Mouse (Mus musculus) c-Kit-positive CD71-negative TER-119-negative erythroid progenitor cells, embryonic 14.5 days (primary cell): ENCODE data around the gene Gm5152.
"Not testable (repeated sequence)": the region's sequence is repeated elsewhere in the genome, so short reads cannot be mapped to it uniquely, and the experiment has no call there.

Experiments
- DNase-seq: peaks from one replicate; pipeline ENCODE4 v3.0.0-alpha.2; 2013; ENCODE audit warnings: low read depth

Gene Gm5152

DNA sequence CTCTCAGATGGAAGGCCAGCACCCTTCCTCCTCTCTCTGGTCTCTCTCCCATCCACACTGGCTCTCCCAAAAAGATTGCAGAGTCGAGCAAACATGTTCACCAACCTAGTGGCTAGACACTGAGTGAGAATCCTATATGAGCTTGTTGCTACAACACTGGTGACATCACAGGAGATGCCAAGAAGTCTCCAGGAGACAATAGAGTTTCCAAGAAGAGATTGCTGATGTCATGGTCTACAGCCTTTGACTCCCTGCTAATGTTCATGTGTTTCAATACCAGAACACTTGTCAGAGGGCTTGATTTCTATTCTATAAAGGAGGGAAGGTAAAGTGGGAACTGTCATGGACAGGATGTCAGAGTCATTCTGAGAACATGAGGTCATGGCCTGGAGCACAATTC lies at the start of gene Gm5152:
Gene Gm5152, minus strand, starts transcription at position 101 of the 400 bp plus-strand sequence.
- DNase-seq = not testable (repeated sequence)

DNA sequence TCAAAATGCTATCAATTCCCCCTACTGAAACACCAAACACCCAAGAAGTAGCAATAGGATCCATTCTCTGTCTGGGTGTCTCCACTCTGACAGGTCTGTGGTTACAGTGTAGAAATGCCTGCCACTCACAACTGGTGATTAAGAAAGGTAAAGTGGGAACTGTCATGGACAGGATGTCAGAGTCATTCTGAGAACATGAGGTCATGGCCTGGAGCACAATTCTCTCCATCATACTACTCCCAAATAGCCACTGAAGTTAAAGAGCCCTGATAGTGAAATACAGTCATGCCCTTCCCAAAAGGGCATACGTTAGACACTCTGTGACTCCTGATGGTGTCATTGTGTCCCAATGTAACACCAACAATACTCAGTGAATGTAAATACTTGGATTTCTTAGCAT lies 8.4 kb upstream of the Gm5152 start:
- not testable (repeated sequence) for DNase-seq

DNA sequence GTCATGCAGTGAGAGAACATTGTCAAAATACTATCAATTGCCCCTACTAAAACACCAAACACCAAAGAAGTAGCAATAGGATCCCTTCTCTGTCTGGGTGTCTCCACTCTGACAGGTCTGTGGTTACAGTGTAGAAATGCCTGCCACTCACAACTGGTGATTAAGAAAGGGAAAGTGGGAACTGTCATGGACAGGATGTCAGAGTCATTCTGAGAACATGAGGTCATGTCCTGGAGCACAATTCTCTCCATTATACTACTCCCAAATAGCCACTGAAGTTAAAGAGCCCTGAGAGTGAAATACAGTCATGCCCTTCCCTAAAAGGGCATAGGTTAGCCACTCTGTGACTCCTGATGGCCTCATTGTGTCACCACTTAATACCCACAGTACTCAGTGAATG lies 556 bp downstream of the Gm5152 start:
- not testable (repeated sequence) for DNase-seq

DNA sequence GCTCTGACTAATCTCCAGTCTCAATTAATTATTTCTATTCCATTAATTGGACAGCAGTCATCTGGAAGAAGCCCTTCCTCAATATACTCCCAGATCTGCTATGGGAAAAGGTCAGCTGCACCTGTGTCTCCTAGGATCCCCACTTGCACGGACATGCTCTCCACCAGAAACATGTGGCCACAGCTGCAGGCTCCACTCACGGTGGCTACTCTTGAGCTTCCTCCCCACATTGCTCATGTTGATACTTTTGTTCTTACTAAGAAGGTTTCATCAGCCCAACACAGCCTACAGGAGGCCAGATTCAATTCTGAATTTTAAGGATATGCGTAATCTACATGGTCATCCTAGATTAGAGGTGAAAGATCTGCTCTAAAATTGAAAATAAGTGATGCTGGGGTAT lies 5.9 kb downstream of the Gm5152 start:
- DNase-seq = not testable (repeated sequence)

DNA sequence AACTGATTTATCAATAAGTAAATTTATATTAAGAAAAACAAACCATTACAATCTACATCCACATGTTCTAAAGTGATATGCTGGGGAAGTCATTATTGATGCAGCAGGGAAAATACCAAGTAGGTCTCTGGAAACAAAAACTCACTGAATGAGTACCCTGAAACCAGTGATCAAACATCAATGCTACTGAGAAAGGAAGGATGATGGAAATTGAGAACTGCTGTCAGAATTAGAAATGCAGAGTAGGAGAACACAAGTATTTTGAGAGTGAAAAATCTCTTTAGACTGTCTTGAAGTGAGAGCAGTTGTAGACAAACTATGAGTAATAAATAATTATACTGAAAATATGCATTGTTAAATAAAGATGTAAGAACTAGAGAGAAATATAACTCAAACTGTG lies 26.0 kb downstream of the Gm5152 start:
- no peak for DNase-seq

DNA sequence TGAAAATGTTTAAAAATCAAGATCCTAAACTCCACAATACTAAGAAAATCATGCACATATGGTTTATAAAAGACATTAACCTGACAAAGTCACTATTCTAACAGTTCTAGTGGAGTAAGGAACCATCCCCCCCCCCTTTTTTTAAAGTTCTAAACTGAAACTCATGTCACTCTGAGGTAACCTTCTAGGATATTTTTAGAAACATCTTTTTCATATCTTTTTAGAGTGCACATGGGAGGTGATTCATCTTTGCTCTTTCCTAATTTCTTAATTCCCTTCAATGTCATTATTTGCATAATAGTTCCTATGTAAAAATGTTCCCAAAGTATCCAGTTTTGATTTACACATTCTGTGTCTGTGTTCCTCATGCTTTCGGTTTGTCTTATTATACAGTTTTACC lies 43.3 kb downstream of the Gm5152 start:
- DNase-seq = no peak

DNA sequence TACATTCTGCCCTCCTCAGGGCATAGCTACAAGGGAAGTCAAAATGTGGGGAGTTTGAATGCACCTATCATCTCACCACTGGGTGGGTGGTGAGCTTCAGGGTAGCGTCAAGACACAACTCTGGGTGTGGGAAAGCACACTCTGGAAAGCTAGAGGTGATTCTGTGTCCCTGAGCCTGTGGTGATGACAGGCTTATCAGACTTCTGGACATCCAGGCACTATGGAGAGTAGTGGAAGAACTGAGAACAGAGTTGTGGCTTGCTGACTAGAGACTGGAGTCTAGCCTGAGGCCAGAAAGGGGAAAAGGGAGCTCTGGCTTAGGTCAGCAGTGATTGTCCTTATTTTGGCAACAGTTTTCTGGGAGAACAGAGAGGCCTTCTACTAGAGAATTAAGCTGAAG lies 49.4 kb downstream of the Gm5152 start:
- DNase-seq = no peak
